Comparison of ENCODE assay signal across 8 mouse cellular contexts in the genomic region with DNA sequence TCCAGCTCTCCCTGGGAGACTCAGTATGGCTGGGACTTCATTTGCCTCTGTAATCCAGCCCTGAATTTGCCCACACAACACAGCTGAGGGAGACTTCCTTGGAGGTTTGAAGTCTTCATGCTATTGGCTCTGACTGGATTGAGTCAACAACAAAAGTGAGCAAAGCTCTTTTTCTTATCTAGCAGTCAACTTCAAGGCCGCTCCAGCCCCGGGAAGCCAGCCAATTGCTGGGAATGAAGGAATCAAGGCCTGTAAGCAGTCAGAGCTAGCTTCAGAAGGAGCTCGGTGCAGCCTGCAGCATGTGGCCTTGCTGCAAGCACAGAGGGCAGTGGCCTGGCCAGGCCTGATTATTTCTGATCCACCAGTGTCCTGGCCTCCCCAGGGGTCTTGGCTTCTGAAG. TPM values are rescaled to one million over a fixed set of nuclear protein-coding genes. Genes with fewer than 3 reads are reported as not detected.
A peak's percentile ranks its signal among the peaks of the same experiment; 100 is the strongest.
DNase-seq lines count a peak whose midpoint lies in the region; ATAC-seq and TF ChIP-seq lines count a peak whose summit lies in the region.

No protein-coding gene starts in this region.

- H3K9ac ChIP-seq in heart, embryonic 12.5 days = peak overlapping the region; percentile 32; the same call in 1 of the 2 replicates
- H3K9ac ChIP-seq in kidney, postnatal 0 days (ENCODE audit: low read depth, low read length) = no peak overlapping the region
- peak overlapping the region; percentile 4; the same call in 1 of the 2 replicates for H3K9ac ChIP-seq in lung, embryonic 14.5 days
- peak overlapping the region; percentile 13; the same call in 1 of the 2 replicates for H3K9ac ChIP-seq in stomach, postnatal 0 days (ENCODE audit: low read length)

- H3K4me3 ChIP-seq in layer of hippocampus, adult 2 months = no peak overlapping the region
- no peak overlapping the region for H3K4me3 ChIP-seq in heart, embryonic 12.5 days
- no peak overlapping the region for H3K4me3 ChIP-seq in kidney, postnatal 0 days (replicated peaks; ENCODE audit: low read depth, low read length)
- H3K4me3 ChIP-seq in lung, embryonic 14.5 days (ENCODE audit: low read depth, low read length) = no peak overlapping the region
- no peak overlapping the region for H3K4me3 ChIP-seq in stomach, postnatal 0 days (ENCODE audit: low read depth, low read length)

- DNase-seq in layer of hippocampus, adult 2 months (ENCODE audit: low spot score in 2 of 2) = no peak
- DNase-seq in layer of hippocampus, adult 9-10 months (ENCODE audit: low spot score) = no peak
- peak; percentile 65 to 68 for DNase-seq in cerebellum, postnatal 14 days
- peak; percentile 87 for DNase-seq in kidney, postnatal 0 days (ENCODE audit: low spot score)
- peak; percentile 98 for DNase-seq in lung, embryonic 14.5 days
- peak; percentile 95 for DNase-seq in stomach, postnatal 0 days (ENCODE audit: low spot score)

- peaks cover 25% of the 10 kb centered on the region for H3K4me1 ChIP-seq in heart, embryonic 12.5 days (replicated peaks)
- H3K4me1 ChIP-seq in kidney, postnatal 0 days (replicated peaks; ENCODE audit: insufficient read depth, low read length) = no peaks in the 10 kb centered on the region
- peaks cover 16% of the 10 kb centered on the region for H3K4me1 ChIP-seq in lung, embryonic 14.5 days (ENCODE audit: insufficient read depth)
- H3K4me1 ChIP-seq in stomach, postnatal 0 days (replicated peaks; ENCODE audit: control insufficient read depth, insufficient read depth) = peaks cover 9% of the 10 kb centered on the region

- H3K9me3 ChIP-seq in heart, embryonic 12.5 days (replicated peaks) = no peaks in the 10 kb centered on the region
- H3K9me3 ChIP-seq in kidney, postnatal 0 days (replicated peaks; ENCODE audit: low read length) = no peaks in the 10 kb centered on the region
- no peaks in the 10 kb centered on the region for H3K9me3 ChIP-seq in lung, embryonic 14.5 days (ENCODE audit: low read depth, low read length)
- H3K9me3 ChIP-seq in stomach, postnatal 0 days (ENCODE audit: control insufficient read depth, low read length) = no peaks in the 10 kb centered on the region

- ATAC-seq in heart, embryonic 12.5 days (ENCODE audit: insufficient number of reproducible peaks, low FRiP score) = peak; percentile 79
- no peak for ATAC-seq in kidney, postnatal 0 days (replicated peaks; ENCODE audit: low FRiP score, low read depth)
- peak; percentile 91 for ATAC-seq in lung, embryonic 14.5 days (ENCODE audit: insufficient read depth)
- peak; percentile 88 for ATAC-seq in stomach, postnatal 0 days (ENCODE audit: low FRiP score, low TSS enrichment)
- ATAC-seq in granulocyte monocyte progenitor cell, adult 5-6 weeks (replicated peaks; ENCODE audit: poor library complexity, severe bottlenecking) = no peak

- TF ChIP-seq EP300 in stomach, postnatal 0 days (optimal IDR thresholded peaks at IDR 0.05) = no peak

- 1% methylated on average over 3 of the region's 3 CpGs for WGBS in heart, embryonic 12.5 days
- WGBS in kidney, postnatal 0 days = 34% methylated on average over 3 of the region's 3 CpGs
- WGBS in lung, embryonic 14.5 days = 7% methylated on average over 3 of the region's 3 CpGs
- WGBS in stomach, postnatal 0 days = 5% methylated on average over 3 of the region's 3 CpGs

- H3K36me3 ChIP-seq in heart, embryonic 12.5 days = no peaks in the 10 kb centered on the region
- no peaks in the 10 kb centered on the region for H3K36me3 ChIP-seq in kidney, postnatal 0 days (ENCODE audit: insufficient read depth, low read length)
- H3K36me3 ChIP-seq in lung, embryonic 14.5 days (ENCODE audit: insufficient read depth) = no peaks in the 10 kb centered on the region
- H3K36me3 ChIP-seq in stomach, postnatal 0 days (ENCODE audit: control insufficient read depth, insufficient read depth, low read length) = no peaks in the 10 kb centered on the region

- no peaks in the 10 kb centered on the region for H3K27me3 ChIP-seq in heart, embryonic 12.5 days (replicated peaks)
- no peaks in the 10 kb centered on the region for H3K27me3 ChIP-seq in kidney, postnatal 0 days (ENCODE audit: insufficient read depth, low read length)
- no peaks in the 10 kb centered on the region for H3K27me3 ChIP-seq in lung, embryonic 14.5 days (ENCODE audit: insufficient read depth, low read length)
- no peaks in the 10 kb centered on the region for H3K27me3 ChIP-seq in stomach, postnatal 0 days (ENCODE audit: control insufficient read depth, insufficient read depth, low read length)

- peak overlapping the region; percentile 39; the same call in 1 of the 2 replicates for H3K27ac ChIP-seq in layer of hippocampus, adult 2 months
- peak overlapping the region; percentile 94 for H3K27ac ChIP-seq in heart, embryonic 12.5 days (ENCODE audit: poor library complexity, severe bottlenecking)
- H3K27ac ChIP-seq in kidney, postnatal 0 days = peak overlapping the region; percentile 34; the same call in 1 of the 2 replicates
- H3K27ac ChIP-seq in lung, embryonic 14.5 days (ENCODE audit: low read depth) = peak overlapping the region; percentile 95
- H3K27ac ChIP-seq in stomach, postnatal 0 days (replicated peaks) = peak overlapping the region; percentile 90

- TF ChIP-seq CTCF in layer of hippocampus, adult 2 months (conservative IDR thresholded peaks at IDR 0.05) = no peak
- TF ChIP-seq CTCF in kidney, postnatal 0 days (IDR thresholded peaks at IDR 0.05; ENCODE audit: low read depth) = no peak
- TF ChIP-seq CTCF in lung, embryonic 14.5 days (IDR thresholded peaks at IDR 0.05; ENCODE audit: low read depth) = no peak
- TF ChIP-seq CTCF in stomach, postnatal 0 days (IDR thresholded peaks at IDR 0.05; ENCODE audit: low read depth) = no peak

- peak overlapping the region; percentile 15; the same call in 1 of the 2 replicates for H3K4me2 ChIP-seq in heart, embryonic 12.5 days
- no peak overlapping the region for H3K4me2 ChIP-seq in kidney, postnatal 0 days (ENCODE audit: low read length)
- 0 out of 2 replicates have a peak overlapping the region, but pooled peaks have one; percentile 18 for H3K4me2 ChIP-seq in lung, embryonic 14.5 days
- no peak overlapping the region for H3K4me2 ChIP-seq in stomach, postnatal 0 days (replicated peaks; ENCODE audit: low read depth)

RNA-seq across cellular contexts. Expression of a gene that starts 16.1 kb away (rescaled TPM):
- total RNA-seq in layer of hippocampus, adult 2 months (2021) = 10 to 100 TPM; 92.6 to 93.1 TPM
- 0.08 and 0.15 TPM in 2 replicates for polyA plus RNA-seq in heart, embryonic 12.5 days (2016; fragmentation: Nextera tagmentation; extraction: Ambion mirVana)
- polyA plus RNA-seq in kidney, postnatal 0 days (2015; fragmentation: Nextera tagmentation; extraction: Ambion mirVana) = 0.41 and 0.51 TPM in 2 replicates
- 1.1 TPM in 2 replicates for polyA plus RNA-seq in lung, embryonic 14.5 days (2014; fragmentation: Nextera tagmentation; extraction: Ambion mirVana)
- 0.65 and 0.75 TPM in 2 replicates for polyA plus RNA-seq in stomach, postnatal 0 days (2015; fragmentation: Nextera tagmentation; extraction: Ambion mirVana)
- not detected in 2 replicates for total RNA-seq in granulocyte monocyte progenitor cell, adult 5-6 weeks (2014; fragmentation: Nextera tagmentation)
- not detected in 2 replicates for total RNA-seq in granulocyte monocyte progenitor cell, adult 5-6 weeks (2017)

Comparison
In these comparisons a context has a peak if more than half of its experiments do, and no peak if none do; other contexts are left out.
1. DNase-seq: peak in cerebellum, postnatal 14 days (2 of 2), kidney, postnatal 0 days (single experiment), lung, embryonic 14.5 days (single experiment) and stomach, postnatal 0 days (single experiment); none in layer of hippocampus, adult 2 months (0 of 2) and layer of hippocampus, adult 9-10 months (single experiment).
2. H3K27ac ChIP-seq: peak in every context shown above with its lines; median percentile 95 in lung, embryonic 14.5 days; 94 in heart, embryonic 12.5 days; 90 in stomach, postnatal 0 days; 39 in layer of hippocampus, adult 2 months; 34 in kidney, postnatal 0 days.
3. ATAC-seq: peak in heart, embryonic 12.5 days (single experiment), lung, embryonic 14.5 days (single experiment) and stomach, postnatal 0 days (single experiment); none in kidney, postnatal 0 days (single experiment) and granulocyte monocyte progenitor cell, adult 5-6 weeks (single experiment).
4. H3K4me2 ChIP-seq: peak in heart, embryonic 12.5 days (single experiment) and lung, embryonic 14.5 days (single experiment); none in kidney, postnatal 0 days (single experiment) and stomach, postnatal 0 days (single experiment).